Mouse (Mus musculus): ENCODE measurements around the gene Cyp2w1.

Cyp2w1 gene

GRCm38 (mm10) chr5:139405953-139406352 is 53.5 kb downstream of the Cyp2w1 start:
- DNase-seq = peak in 1 of 2 experiments; percentile 41

All from lung, adult 18-20 months (tissue).